Mouse (Mus musculus): ENCODE measurements around the gene Relt.

Relt gene

DNA sequence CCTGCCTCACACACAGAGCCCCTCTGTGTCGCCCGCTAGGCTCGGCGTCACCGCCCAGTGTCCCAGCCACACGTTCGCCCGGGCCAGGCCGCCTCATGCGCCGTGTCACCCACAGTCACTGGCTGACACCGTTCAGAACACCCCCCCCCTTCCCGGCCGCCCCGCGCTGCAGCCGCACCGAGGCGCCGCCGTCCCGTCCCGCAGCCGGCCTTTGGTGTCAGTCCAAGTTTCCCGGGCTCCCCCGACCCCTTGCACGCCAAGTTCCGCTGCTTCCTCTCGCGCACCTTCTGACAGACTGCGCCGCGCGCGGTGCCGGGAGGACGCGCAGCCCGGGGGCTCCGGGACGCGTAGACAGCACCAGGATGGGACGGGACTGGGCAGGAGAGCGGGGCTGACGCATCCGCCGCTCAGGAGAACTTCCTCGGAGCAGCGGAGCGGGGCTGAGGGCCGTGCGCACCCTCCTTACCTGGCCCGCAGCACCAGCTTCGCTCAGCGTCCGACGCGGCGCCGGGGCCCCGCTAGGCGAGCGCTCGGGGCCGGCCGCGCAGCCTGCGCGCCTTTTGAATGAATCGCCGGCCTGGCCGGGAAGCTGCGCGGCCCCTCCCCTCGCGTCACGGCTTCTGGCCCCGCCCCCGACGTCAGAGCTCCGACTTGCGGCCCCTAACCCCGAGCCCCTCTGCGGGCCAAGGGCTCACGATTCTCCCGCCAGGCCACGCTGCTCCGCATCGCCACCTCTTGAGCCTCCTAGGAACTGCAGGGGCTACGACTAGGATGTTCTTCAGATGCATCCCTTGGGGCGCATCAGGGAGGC lies at the start of gene Relt:
TSS of gene Relt (minus strand) at position 619 of the 811 bp plus-strand sequence.
- peak; percentile 92 for DNase-seq (ENCODE audit: low spot score)

DNA sequence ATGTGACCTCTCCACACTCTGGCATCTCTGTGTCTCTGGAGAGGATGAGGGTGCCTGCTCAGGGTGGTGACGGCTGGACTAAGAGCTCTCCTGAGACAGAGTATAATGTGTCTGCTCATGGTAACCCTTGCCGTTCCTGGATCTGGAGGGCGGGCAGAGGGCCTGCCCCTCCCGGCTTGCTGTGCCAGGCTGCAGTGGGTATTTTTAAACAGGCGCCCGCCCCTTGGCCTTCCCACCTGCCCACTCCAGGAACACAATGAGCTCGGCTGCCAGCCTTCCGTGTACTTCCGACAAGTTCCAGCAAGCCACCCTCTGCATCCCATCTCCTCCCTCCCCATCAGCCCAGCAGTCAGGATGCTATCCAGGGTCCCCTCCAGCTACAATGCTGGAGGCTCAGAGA lies 48.5 kb upstream of the Relt start:
- DNase-seq (ENCODE audit: low spot score): no peak

DNA sequence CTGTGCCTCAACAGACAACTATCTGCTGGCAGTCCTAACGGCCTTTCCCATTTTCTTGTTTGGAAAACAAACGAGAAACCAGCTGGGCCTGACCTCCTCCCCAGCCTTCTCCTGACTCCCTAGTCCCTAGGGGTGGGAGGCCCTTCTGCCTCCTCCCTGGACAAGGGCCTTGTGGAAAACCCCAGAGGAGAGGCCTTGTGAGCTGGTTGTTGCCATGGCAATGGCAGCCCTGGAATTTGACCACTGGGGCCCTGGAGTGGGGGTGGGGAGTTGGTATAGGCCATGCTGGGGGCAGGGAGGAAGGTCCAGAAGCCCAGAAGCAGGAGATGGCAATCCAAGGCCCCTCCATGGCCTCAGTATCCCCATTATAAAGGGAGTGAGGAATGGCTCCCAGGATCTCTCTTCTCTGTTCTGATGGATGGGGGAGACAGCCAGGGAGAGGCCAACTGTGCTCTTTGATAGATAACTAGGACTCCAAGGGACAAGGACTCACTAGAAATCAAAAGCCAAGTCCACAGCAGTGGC lies 48.1 kb upstream of the Relt start:
- DNase-seq (ENCODE audit: low spot score): no peak

DNA sequence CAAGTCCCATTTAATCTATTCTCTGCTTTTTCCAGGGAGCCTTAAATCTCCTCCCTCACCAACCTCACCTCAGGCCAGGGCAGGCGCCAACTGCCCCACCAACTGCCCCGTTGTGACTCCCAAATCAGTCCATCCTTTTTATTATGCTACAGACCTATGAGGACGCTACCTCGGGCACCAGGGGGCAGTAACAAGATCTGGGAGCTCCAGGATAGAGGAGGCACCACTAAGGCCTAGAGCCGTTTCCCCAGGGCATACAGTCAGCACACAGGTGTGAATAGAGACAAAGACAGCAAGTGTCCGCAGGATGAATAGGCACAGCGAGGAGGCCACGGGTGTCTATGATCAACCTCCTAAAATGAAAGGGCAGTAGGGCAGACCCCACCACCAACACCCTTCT lies 45.3 kb upstream of the Relt start:
- DNase-seq (ENCODE audit: low spot score): no peak

DNA sequence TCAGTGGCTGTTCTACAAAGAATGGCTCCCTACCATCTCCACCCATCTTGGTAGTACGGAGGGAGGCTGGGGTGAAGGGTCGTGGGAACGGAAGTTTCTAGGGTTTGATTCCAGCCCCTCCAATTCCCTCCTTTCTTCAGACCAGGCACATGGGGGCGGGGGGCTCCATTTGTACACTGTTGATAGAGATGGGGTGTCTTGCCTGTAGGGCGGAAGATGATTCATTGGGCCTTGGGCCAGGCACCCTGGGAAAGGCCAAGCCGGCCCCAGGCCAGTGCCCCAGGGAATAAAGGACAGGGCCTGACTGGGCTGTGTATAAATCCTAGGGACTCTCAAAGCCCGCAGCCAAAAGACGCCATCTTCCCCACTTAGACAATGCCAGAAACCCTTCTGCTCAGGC lies 44.8 kb upstream of the Relt start:
- DNase-seq (ENCODE audit: low spot score): no peak

DNA sequence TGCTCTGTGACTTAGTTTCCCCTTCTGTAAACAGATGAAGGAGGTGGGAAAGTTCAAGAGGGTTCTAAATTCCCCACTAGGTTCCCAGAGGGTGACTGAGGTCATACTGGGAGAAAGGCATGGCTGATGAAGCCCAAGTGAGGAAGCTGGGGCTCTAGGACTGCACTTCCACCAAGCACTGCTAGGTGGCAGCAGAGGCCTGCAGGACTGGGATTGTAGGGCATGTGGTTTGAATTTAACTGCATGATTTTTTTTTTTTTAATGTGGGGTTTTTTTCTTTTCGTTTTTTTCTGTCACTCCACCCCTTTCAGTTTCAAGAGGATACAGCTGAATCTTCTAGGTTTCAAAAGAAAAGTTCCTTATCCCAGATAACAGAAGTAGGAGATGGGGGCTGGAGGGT lies 44.0 kb upstream of the Relt start:
- peak; percentile 82 for DNase-seq (ENCODE audit: low spot score)

DNA sequence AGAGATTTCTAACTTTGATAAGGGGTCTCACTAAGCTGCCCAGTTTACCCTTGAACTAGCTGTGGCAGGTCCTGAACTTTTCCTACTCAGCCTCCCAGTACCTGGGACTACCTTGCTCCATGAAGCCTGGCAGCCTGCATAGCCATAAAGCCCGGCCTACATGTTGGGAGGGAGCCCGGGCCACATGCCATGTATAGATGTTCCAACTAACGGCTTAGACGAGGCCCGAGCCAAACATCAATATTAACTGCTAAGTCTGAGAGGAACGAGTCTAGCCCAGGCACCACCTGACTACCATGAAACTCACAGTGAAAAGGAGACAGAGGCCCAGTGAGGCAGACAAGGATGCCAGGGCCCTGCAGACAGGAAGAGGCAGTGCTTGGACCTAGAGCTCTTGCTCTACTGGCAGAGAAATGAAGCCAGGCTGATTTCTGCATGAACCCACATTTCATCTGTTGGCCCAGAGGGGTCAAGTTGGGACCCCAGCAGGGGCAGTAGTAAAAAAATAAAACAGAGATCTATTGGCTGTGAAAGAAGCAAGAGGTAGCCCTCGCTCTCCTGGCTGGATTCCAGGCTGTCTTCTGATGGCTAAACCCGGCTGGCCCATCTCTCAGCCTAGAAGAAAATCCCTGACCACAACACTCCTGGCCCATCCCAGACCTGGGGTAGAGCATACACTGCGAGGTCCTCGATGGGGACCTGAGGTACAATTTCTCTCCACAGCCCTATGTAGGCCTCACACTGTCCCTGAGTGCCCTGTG lies 43.0 kb upstream of the Relt start:
- DNase-seq (ENCODE audit: low spot score): no peak

DNA sequence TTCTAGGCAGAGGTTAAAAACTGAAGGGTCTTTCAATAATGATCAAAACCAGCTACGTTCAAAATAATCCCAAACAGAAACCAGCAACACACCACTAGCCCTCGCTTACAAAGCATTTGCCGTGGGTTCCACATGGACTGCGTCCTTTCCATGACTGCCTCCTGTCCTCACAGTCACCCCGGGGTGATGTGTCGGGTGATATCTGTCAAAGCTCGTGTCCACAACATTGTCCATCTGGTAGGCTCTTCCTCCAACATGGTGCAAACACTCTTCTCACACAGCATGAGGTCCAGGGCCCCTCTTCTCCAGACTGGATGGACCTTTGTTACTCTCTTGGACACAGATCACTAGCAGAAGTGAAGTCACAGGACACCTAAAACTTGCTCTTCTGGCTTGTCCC lies 41.8 kb upstream of the Relt start:
- DNase-seq (ENCODE audit: low spot score): no peak

DNA sequence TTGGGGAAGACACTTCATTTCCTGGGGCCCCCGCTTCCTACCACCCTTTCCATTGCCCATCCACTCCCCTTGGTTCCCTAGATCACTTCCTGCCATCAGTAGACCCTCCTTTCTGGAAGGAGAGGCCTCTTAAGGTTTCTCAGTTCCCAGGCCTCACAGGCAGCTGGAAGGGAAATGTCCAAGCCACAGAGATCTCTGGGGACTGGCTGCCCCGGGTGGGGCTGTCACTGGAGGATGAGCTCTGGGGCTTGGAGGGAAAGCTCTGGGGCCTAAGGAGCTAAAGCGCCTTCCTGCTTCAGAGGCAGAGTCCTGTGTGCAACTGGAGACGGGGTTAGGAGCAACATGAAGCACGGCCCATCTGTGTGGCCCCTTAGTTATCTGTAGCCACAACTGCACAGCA lies 41.4 kb upstream of the Relt start:
- DNase-seq (ENCODE audit: low spot score): no peak

DNA sequence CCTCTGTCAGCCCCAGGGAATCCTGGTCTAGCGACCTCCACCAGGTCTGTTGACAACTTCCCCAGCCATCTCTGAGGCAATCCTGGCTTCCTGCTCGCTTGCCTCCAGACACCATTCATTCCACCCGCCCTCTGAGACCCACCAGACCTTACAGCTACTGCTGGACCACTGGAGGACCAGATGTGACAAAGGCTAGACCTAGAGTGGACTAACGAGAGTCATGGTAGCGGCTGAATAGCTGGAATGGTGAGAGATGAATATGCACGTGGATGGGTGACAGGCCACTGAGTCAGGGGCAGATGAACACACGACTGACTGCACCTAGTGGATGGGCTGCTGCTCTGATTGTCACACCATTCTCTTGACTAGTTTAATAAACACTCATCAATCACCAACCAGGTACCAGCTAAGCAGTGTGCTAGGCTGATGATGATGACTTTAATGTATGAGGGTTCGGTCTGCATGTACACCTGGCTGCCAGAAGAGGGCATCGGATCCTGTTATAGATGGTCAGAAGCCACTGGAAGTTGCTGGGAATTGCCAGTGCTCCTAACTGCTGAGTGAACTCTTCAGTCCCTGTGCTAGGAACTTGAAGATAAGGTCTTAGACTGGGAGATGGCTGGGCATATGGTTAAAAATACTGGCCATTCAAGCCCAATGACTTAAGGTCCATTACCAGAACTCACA lies 39.3 kb upstream of the Relt start:
- DNase-seq (ENCODE audit: low spot score): no peak

DNA sequence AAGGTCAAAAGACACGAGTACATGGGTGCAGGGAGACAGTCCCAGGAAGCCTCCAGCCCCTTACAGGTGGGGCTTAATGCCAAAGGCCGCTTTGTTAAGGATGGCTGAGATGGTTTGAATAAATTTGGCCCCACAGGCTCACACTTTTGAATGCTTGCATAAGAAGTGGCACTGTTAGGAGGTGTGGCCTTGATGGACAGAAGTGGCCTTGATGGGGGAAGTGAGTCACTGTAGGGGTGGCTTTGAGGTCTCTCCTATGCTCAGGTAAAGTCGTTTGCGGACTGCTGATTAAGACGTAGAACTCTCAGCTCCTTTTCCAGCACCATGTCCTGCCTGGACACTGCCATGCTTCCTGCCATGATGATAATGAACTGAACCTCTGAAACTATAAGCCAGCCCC lies 34.6 kb upstream of the Relt start:
- DNase-seq (ENCODE audit: low spot score): no peak

DNA sequence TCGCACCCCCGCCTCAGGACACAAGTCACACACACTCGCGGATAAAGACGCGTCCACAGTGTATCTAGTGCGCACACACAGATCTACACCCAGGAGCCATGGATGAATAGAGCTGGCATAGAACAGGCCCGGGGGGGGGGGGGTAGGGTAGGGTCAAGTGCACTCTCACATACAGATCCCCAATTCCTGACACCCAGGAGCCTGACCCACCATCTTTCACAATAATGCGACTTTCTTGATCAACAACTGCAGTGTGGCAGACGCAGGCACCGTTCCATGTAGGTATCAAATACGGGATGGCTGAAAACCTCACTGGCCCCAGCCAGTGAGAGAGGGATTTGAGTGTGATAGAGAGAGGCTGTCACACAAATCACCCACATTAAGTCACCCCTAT lies 31.6 kb upstream of the Relt start:
- no peak for DNase-seq (ENCODE audit: low spot score)

DNA sequence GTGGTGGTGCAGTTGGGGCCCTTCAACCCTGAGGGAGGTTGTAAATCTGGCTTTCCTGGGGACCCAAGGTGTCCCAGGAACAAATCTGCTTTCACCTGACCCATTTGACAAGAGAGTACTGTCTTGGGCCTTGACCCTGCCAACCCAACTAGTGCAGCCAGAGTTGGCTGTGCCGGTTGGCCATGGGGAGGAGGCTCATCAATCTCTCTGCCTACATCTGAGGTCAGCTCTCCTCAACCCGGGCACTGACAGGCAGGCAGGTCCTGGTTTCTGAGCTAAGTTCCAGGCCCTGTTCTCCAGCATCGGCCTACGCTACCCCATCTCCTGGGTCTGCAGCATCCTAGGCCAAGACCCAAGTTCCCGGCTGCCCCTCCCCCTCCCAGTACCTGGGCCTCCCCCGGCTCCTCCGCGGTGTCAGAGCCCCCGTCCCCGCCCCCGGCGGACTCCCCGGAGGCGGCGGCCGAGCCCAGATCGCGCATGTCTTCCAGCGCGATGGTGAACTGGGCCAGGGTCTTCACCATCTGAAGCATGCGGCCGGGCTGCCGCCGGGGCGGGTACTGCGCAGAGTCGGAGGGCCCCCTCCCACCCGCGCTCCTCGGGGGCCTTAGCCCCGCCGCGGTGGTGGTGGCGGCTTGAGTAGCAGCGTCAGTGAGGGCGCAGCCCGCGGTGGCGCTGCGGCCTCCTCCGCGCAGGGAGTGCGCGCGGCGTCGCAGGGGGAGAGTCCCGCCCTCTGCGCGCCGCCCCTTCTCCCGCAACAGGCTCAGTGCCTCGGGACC lies 31.0 kb upstream of the Relt start:
- DNase-seq (ENCODE audit: low spot score): no peak

DNA sequence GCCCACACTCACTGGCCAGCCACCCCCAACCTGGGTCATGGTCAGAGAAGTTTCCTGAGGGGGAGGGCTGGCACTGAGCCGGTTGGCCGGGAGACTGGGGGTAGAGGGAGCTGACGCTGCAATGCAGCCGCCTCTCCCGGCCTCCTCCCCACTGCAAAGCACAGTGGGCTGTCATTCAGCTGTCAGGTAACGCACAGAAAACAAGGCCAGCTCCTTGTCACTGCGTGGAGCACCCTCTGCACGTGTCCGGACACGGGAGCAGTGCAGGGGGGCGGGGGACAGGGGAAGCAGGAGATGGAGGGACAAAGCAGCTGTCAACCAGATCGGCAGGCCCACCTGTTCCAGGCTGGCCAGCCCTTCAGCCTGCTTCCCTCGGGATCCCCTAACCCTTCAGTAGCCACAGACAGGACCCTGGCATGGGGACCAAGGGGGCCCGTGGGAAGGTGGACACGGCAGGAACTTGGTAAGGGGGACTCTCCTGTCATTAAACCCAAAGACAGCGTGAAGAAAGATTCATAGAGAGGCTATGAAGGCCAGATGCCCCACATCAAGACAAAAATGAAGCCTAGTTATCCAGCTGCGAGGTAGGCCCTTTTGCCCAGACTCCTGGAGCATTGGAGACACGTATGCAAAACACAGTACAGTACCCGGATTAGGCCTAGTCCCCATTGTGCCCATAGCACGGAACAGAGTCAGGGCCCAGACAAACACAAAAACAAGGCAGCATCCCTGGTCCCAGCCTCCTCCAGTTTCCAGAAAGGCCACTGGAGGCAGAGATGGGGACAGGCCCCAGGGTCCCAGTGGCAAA lies 30.2 kb upstream of the Relt start:
- DNase-seq (ENCODE audit: low spot score): no peak

DNA sequence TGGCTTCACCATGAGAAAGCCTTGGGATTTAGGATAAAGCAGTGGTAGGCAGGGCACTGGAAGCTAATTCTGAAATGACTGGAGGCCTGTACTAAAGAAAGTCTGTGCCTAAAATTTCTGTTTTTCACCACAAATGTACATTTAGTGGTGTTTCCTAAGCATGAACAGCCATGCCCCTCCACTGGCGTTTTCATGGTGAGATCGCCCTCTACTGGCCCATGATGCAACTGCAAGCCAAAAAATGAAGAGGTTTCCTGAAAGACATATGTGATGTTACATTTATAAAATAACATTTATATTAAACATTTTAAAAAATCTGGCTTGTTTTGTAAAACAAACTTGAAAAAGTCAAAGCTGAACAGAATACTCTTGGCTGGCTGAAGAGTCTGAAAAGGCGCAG lies 23.3 kb upstream of the Relt start:
- DNase-seq (ENCODE audit: low spot score): peak; percentile 52

DNA sequence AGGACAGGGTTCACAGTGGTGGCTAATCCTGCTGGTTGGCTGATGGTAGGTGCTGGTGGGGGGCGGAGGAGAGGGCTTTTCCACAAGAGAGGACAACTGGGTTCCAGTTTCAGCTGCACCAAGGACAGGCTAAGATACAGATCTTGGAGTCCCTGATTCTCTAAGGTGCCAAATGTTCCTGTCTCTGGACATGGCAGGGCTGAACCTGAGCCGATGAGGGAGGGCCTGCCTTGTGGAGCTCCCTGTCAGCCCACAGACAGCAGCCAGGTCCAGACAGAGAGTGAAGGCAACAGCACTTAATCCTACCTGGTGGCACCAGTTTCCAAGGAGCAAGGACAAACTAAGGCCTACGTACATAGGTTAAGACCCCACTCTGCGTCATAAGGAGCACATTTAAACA lies 21.2 kb upstream of the Relt start:
- no peak for DNase-seq (ENCODE audit: low spot score)

DNA sequence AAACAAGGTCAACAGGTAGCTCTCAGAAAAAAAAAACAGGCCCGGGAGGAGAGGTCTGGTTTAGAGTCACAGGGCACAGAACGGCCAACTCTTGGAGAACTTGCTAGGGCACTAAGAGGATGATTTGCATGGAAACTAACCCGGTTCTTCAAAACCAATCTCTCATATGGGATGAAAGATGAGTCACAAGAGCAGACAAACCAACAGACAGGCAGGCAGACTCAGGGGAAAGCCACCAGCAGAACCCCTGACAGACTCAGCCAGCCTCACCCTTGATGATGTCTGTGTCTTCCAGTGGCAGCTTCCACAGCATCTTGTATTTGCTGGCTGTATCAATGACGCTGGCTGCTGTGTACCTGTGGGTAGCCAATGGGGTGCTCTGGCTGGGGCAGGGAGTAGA lies 18.7 kb upstream of the Relt start:
- no peak for DNase-seq (ENCODE audit: low spot score)

DNA sequence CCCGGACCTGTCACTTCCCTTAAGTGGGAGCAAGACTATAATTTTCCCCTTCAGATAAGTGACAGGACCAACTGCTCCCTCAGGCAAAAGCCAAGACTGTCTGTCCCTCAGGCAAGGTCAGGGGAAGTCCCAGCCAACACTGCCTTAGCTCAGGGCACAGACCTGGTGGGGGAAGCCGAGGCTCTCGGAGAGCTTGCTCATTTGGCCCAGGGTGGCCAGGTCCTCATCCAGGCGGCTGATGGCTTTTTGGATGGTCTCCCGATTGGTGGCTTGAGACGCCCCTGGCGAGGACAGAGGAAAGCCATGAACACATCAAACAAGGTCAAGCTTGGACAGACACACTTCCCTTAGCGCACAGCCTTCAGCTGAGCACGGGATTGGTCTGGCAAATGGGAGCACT lies 18.3 kb upstream of the Relt start:
- DNase-seq (ENCODE audit: low spot score): no peak

DNA sequence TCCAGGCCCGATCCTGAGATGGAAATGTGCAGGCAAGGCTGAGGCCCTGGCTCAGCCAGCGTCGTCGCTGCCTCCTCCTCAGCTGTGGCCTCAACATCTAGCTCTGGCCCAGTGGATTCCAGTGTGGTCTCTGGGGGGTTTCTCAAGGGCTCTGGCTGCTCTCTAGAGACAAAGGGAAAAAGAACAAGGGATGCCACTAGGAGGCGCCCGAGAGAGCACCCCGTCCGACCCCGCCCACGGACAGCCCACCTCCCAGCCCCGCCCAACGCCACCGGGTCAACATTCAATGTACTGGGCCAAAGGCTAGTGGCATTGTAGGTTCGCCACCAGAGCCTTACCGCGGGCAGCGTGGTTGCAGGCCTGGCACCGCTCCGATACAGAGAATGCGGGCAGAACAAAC lies 16.3 kb upstream of the Relt start:
- peak; percentile 73 for DNase-seq (ENCODE audit: low spot score)

DNA sequence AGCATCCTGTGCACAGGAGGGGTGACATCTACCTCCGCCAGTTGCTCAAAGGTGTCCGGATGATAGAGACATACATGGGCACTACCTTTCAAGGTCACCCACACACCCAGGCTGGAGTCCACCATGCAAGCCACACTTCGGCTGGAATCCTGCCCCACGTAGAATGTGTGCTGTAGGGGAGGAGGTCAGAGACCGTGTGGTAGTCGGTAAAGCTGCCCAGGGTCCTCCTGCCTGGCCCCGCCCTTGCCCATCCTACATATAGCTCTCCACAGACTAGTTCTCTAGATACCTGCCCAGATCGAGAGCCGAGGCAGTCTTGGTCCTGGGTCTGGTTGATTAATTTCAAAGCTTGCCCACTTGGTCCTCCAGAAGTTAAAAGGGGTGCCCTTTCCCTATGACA lies 13.5 kb upstream of the Relt start:
- DNase-seq (ENCODE audit: low spot score): no peak

DNA sequence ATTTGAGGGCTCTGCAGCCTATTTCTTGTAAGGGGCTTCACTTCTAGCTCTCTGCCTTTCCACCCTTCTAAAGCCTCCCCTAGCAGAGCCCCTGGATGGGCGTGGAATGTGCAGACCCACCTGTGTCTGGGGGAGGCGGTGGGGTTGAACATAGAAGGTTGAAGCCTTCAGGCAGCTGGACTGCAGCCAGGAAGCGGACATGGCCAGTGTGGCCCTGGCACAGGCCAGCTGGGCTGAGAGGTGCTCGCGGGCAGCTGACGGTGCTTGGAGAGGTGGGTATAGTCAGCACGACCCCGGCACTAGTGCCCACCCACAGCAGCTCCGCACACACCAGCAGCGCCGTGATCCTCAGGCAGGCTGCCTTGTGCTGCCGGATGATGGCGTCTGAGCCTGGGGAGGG lies 13.0 kb upstream of the Relt start:
- DNase-seq (ENCODE audit: low spot score): no peak
